Mouse (Mus musculus) small intestine, adult 2 months (tissue): ENCODE results near the gene Ptgr1. TPM values are rescaled to one million over a fixed set of nuclear protein-coding genes. Genes with fewer than 3 reads are reported as not detected.

ENCODE experiments used
- H3K27ac ChIP-seq: fragments of 200-500 bp; 2 replicates; pipeline ENCODE4 v1.5.1; 2012; ENCODE audit warnings: low read depth, low read length, control low read depth, inconsistent platforms; ENCODE audit not compliant: insufficient read depth
- H3K27me3 ChIP-seq: fragments of 200-500 bp; 2 replicates; pipeline ENCODE4 v1.6.1; 2012; ENCODE audit warnings: mild to moderate bottlenecking, moderate library complexity, low read length, inconsistent platforms; ENCODE audit not compliant: control insufficient read depth, insufficient read depth
- H3K36me3 ChIP-seq: fragments of 200-500 bp; 2 replicates; pipeline ENCODE4 v1.6.1; 2012; ENCODE audit warnings: mild to moderate bottlenecking, low read length, control low read depth, inconsistent platforms; ENCODE audit not compliant: control insufficient read depth, insufficient read depth
- H3K4me1 ChIP-seq: fragments of 200-500 bp; 2 replicates; pipeline ENCODE4 v1.6.1; 2012; ENCODE audit warnings: low read length, inconsistent platforms, mixed read lengths; ENCODE audit not compliant: control insufficient read depth, insufficient read depth, insufficient read length
- H3K4me3 ChIP-seq: fragments of 200-500 bp; 2 replicates; pipeline ENCODE4 v1.5.1; 2012; ENCODE audit warnings: low read depth, mild to moderate bottlenecking, control low read depth, inconsistent platforms, low read length, moderate library complexity
- CTCF ChIP-seq: fragments of 200-500 bp; IDR thresholded peaks from 2 replicates; pipeline ENCODE4 v1.5.1; 2012; ENCODE audit warnings: low read depth, mild to moderate bottlenecking, control low read depth, inconsistent platforms, low read length, moderate library complexity, mixed read lengths; ENCODE audit not compliant: insufficient replicate concordance, insufficient read length; ENCODE audit errors: extremely low read depth
- POLR2A ChIP-seq: fragments of 200-500 bp; IDR thresholded peaks from 2 replicates; pipeline ENCODE4 v1.6.1; 2012; ENCODE audit warnings: low read depth, mild to moderate bottlenecking, control low read depth, inconsistent platforms, low read length, moderate library complexity
- WGBS: fragments of 180-500 bp; shearing (Covaris S2); methylation state at CpG from one replicate; pipeline ENCODE4 v1.1.7; 2018; 5-methylcytosine and 5-hydroxymethylcytosine counted together
- polyA plus RNA-seq: library from polyadenylated mRNA; depleted of rRNA; stranded (reverse); fragments of >200 nt; gene quantifications from 2 replicates; pipeline ENCODE4 v1.2.3, GENCODE M21; 2012

Gene Ptgr1
- polyA plus RNA-seq, 1 experiment = 11.2 TPM

GRCm38 (mm10) chr4:58990609-58991434 is 3.9 kb upstream of the Ptgr1 start:
- H3K27me3 ChIP-seq = no peaks in the 10 kb centered on the region
- no peak overlapping the region for H3K27ac ChIP-seq
- H3K36me3 ChIP-seq = no peaks in the 10 kb centered on the region
- peaks cover 33% of the 10 kb centered on the region for H3K4me1 ChIP-seq
- 77% methylated on average over 17 of the region's 17 CpGs for WGBS
- H3K4me3 ChIP-seq = no peak overlapping the region
- TF ChIP-seq CTCF (no peak), POLR2A (no peak)

GRCm38 (mm10) chr4:58989303-58989898 is 2.5 kb upstream of the Ptgr1 start:
- WGBS = 72% methylated on average over 7 of the region's 7 CpGs
- H3K4me1 ChIP-seq = peaks cover 29% of the 10 kb centered on the region
- no peaks in the 10 kb centered on the region for H3K27me3 ChIP-seq
- peaks cover 1% of the 10 kb centered on the region; the same call in 1 of the 2 replicates for H3K36me3 ChIP-seq
- peak overlapping the region; percentile 35; the same call in 1 of the 2 replicates for H3K27ac ChIP-seq
- H3K4me3 ChIP-seq = no peak overlapping the region
- no peak for TF ChIP-seq POLR2A
- TF ChIP-seq CTCF = no peak

DNA sequence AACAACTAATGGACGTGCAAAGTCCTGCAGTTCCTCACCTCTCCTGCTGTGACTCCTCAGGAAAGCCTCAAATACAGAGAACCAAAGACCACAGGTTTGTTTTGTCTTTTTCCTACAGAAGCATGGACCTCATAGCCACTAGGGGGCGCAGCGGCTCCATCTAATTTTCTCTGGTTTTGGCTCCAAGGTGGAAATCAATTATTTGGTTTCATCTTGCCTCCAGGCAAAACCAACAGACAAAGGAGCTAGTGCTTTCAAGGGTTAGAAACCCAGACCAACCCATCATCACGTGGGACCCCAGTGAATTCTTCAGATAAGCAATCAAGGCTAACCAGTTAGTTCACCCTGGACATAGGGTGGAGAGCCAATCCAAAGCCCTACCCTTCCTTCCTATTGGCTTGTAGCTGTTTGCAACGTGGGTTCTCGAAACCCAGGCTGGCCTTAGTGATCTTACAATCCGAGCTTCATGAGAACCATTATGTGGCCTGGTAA is 1.7 kb downstream of the Ptgr1 start:
- H3K27ac ChIP-seq = no peak overlapping the region
- no peaks in the 10 kb centered on the region for H3K27me3 ChIP-seq
- H3K4me3 ChIP-seq = no peak overlapping the region
- TF ChIP-seq CTCF = peak; percentile 67; the same call in 1 of the 2 replicates
- TF ChIP-seq POLR2A = no peak
- H3K4me1 ChIP-seq = peaks cover 9% of the 10 kb centered on the region
- WGBS = 7% methylated on average over 7 of the region's 7 CpGs
- H3K36me3 ChIP-seq = peaks cover 22% of the 10 kb centered on the region

DNA sequence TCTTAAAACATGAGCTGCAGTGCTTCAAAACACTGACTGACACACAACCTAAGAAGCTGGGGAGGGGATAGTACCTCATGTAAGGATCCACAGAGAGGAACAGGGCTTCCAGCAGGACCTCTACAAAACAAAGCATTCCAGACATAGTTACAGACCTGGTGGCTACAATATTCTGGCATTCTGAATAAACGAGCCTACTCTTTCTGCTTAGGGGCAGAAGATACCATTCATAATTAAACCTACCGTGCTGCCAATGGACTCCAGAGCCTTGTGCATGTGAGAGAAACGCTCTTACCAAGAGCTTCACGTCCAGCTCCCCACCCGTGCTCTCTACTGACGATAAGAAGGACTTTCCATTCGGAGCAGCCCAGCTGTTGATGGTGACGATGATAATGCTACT is 4.1 kb downstream of the Ptgr1 start:
- Histone ChIP-seq H3K27me3 (no peaks in the 10 kb centered on the region), H3K36me3 (peaks cover 31% of the 10 kb centered on the region), H3K27ac (no peak overlapping the region), H3K4me1 (peaks cover 4% of the 10 kb centered on the region; the same call in 1 of the 2 replicates), H3K4me3 (no peak overlapping the region)
- no peak for TF ChIP-seq CTCF
- TF ChIP-seq POLR2A = no peak
- WGBS = 89% methylated on average over 8 of the region's 8 CpGs

- TF ChIP-seq POLR2A (no peak), CTCF (no peak)
- Histone ChIP-seq H3K27ac (no peak overlapping the region), H3K4me1 (peaks cover 4% of the 10 kb centered on the region; the same call in 1 of the 2 replicates), H3K4me3 (no peak overlapping the region), H3K27me3 (no peaks in the 10 kb centered on the region), H3K36me3 (peaks cover 36% of the 10 kb centered on the region)
- 92% methylated on average over 6 of the region's 6 CpGs for WGBS
These were observed 5.5 kb downstream of the Ptgr1 start for GRCm38 (mm10) chr4:58981421-58981820.

DNA sequence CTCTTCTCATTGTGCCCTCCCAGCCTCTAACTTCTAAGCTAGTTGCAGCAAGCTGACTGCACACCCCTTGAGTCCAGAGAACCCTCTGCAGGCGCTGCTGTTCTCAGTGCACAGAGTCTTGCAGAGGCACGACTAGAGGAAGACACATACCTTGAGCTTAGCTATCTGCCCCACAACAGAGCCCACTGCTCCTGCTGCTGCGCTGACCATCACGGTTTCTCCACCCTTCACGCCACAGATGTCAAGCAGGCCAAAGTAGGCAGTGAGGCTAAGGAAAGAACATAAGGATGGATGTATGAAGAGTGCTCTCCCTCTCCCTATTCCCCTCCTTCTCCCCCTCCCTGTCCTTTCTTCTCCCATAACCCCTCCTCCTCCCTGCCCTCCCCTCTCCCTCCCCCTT is 11.2 kb downstream of the Ptgr1 start:
- no peak overlapping the region for H3K4me3 ChIP-seq
- no peaks in the 10 kb centered on the region for H3K27me3 ChIP-seq
- WGBS = 95% methylated on average over 5 of the region's 5 CpGs
- H3K27ac ChIP-seq = no peak overlapping the region
- H3K4me1 ChIP-seq = no peaks in the 10 kb centered on the region
- TF ChIP-seq CTCF = no peak
- no peak for TF ChIP-seq POLR2A
- peaks cover 42% of the 10 kb centered on the region for H3K36me3 ChIP-seq

- 68% methylated on average over 4 of the region's 4 CpGs for WGBS
- Histone ChIP-seq H3K27ac (no peak overlapping the region), H3K27me3 (no peaks in the 10 kb centered on the region), H3K4me1 (no peaks in the 10 kb centered on the region; the same call in 1 of the 2 replicates), H3K4me3 (no peak overlapping the region), H3K36me3 (peaks cover 37% of the 10 kb centered on the region)
- TF ChIP-seq POLR2A = no peak
- no peak for TF ChIP-seq CTCF
These were observed 16.2 kb downstream of the Ptgr1 start for GRCm38 (mm10) chr4:58970678-58971077.
